Mouse (Mus musculus) liver, postnatal 0 days (tissue): ENCODE measurements around the gene Anapc11.

ENCODE experiments used
- CTCF ChIP-seq: sonication (generic); IDR thresholded peaks from 2 replicates; pipeline ENCODE4 v1.5.1; 2016; ENCODE audit warnings: antibody characterized with exemption, low read depth
- EP300 ChIP-seq: IDR thresholded peaks from 2 replicates; pipeline ENCODE4 v1.6.1; 2016; ENCODE audit warnings: antibody characterized with exemption, low read depth, mild to moderate bottlenecking

DNA sequence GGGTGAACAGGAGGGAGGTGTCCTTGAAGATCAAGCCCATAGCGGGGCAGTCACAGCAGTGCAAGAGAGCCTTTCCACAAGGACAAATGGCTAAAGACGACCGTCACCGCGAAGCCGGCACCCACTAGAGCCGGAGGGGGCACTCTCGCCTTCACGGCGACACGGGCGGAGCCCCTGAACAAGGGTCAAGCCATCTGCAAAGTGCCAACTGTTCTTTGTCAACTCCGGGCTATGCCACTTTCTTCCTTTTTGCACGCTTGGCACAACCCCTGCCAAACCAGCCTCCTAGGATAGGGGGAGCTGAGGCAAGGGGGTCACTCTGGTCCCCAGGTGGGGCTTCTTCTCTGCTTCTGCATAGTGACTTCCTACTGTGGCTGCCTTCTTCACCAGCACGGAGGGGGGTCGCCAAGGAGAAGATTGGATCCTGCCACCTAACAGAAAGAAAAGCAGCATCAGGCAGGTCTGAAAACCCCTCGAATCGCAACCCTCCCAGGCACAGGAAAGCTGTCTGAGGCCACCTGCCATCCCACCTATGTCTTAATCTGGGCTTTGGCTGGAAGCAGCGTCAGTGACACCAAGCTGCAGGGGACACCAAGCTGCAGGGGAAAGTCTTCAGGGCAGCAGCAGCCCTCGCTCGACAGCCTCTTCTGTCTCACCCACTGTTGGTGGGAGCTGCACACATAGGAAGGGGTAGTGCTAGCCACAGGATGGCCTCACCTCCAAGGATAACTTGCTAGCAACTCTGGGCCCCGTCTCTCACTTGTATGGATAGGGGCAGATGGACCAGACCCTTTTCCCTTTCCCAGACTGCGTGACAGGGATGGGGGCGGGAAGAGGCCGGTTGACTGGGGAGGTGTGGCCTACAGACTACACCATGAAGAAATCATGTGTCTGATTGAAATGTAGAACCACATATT is 20.7 kb downstream of the Anapc11 start:
- TF ChIP-seq CTCF: no peak
- no peak for TF ChIP-seq EP300
